Mouse (Mus musculus): ENCODE data around the gene Il27. TPM values are rescaled to one million over a fixed set of nuclear protein-coding genes. Genes with fewer than 3 reads are reported as not detected.

Gene Il27
- polyA plus RNA-seq, 1 experiment from 2014 or later = not detected

GRCm38 (mm10) chr7:126625369-126625768 lies 30.6 kb upstream of the Il27 start:
- Histone ChIP-seq H3K4me3 (no peak overlapping the region), H3K27ac (no peak overlapping the region; the same call in 1 of the 2 replicates), H3K36me3 (no peaks in the 10 kb centered on the region), H3K4me1 (peaks cover 8% of the 10 kb centered on the region; the same call in 1 of the 2 replicates), H3K27me3 (ENCODE audit: insufficient read depth, poor library complexity, severe bottlenecking) (0 out of 2 replicates have a peak, but pooled peaks cover 7% of the 10 kb centered on the region), H3K9me3 (no peaks in the 10 kb centered on the region)
- 50% methylated on average over 6 of the region's 6 CpGs for WGBS
- no peak for DNase-seq (ENCODE audit: low spot score)

- peaks cover 8% of the 10 kb centered on the region; the same call in 1 of the 2 replicates for H3K4me1 ChIP-seq
- no peak overlapping the region for H3K4me3 ChIP-seq
- no peaks in the 10 kb centered on the region for H3K9me3 ChIP-seq
- DNase-seq (ENCODE audit: low spot score) = no peak
- H3K27ac ChIP-seq = no peak overlapping the region
- 0 out of 2 replicates have a peak, but pooled peaks cover 7% of the 10 kb centered on the region for H3K27me3 ChIP-seq (ENCODE audit: insufficient read depth, poor library complexity, severe bottlenecking)
- no peaks in the 10 kb centered on the region for H3K36me3 ChIP-seq
- whole genome bisulfite sequencing = 52% methylated on average over 16 of the region's 16 CpGs
These were observed 30.0 kb upstream of the Il27 start for GRCm38 (mm10) chr7:126624774-126625173.

- DNase-seq (ENCODE audit: low spot score) = no peak
These were observed 28.6 kb upstream of the Il27 start for GRCm38 (mm10) chr7:126623381-126623780.

GRCm38 (mm10) chr7:126621452-126622359 lies 27.0 kb upstream of the Il27 start:
- H3K27me3 ChIP-seq (ENCODE audit: insufficient read depth, poor library complexity, severe bottlenecking) = 0 out of 2 replicates have a peak, but pooled peaks cover 7% of the 10 kb centered on the region
- 74% methylated on average over 9 of the region's 9 CpGs for WGBS
- peaks cover 5% of the 10 kb centered on the region; the same call in 1 of the 2 replicates for H3K4me1 ChIP-seq
- no peaks in the 10 kb centered on the region for H3K9me3 ChIP-seq
- no peak for DNase-seq (ENCODE audit: low spot score)
- H3K27ac ChIP-seq = no peak overlapping the region
- H3K36me3 ChIP-seq = no peaks in the 10 kb centered on the region
- H3K4me3 ChIP-seq = no peak overlapping the region

More at GRCm38 (mm10) chr7:126623381-126623780, 28.6 kb upstream of the Il27 start:
- 0 out of 2 replicates have a peak, but pooled peaks cover 7% of the 10 kb centered on the region for H3K27me3 ChIP-seq (ENCODE audit: insufficient read depth, poor library complexity, severe bottlenecking)
- no peak overlapping the region for H3K4me3 ChIP-seq
- H3K4me1 ChIP-seq = peaks cover 8% of the 10 kb centered on the region; the same call in 1 of the 2 replicates
- H3K27ac ChIP-seq = no peak overlapping the region
- WGBS = 67% methylated on average over 1 of the region's 1 CpGs
- H3K36me3 ChIP-seq = no peaks in the 10 kb centered on the region
- no peaks in the 10 kb centered on the region for H3K9me3 ChIP-seq

GRCm38 (mm10) chr7:126619559-126620275 lies 25.0 kb upstream of the Il27 start:
- Histone ChIP-seq H3K27ac (no peak overlapping the region), H3K4me1 (no peaks in the 10 kb centered on the region), H3K27me3 (ENCODE audit: insufficient read depth, poor library complexity, severe bottlenecking) (0 out of 2 replicates have a peak, but pooled peaks cover 2% of the 10 kb centered on the region), H3K9me3 (no peaks in the 10 kb centered on the region), H3K36me3 (no peaks in the 10 kb centered on the region), H3K4me3 (no peak overlapping the region)
- DNase-seq (ENCODE audit: low spot score) = no peak
- WGBS = 82% methylated on average over 10 of the region's 10 CpGs

GRCm38 (mm10) chr7:126616707-126617106 lies 22.0 kb upstream of the Il27 start:
- no peak for DNase-seq (ENCODE audit: low spot score)
- H3K9me3 ChIP-seq = no peaks in the 10 kb centered on the region
- no peak overlapping the region for H3K4me3 ChIP-seq
- no peaks in the 10 kb centered on the region for H3K27me3 ChIP-seq (ENCODE audit: insufficient read depth, poor library complexity, severe bottlenecking)
- H3K27ac ChIP-seq = no peak overlapping the region
- WGBS = 65% methylated on average over 3 of the region's 3 CpGs
- no peaks in the 10 kb centered on the region for H3K4me1 ChIP-seq
- no peaks in the 10 kb centered on the region for H3K36me3 ChIP-seq

- no peak overlapping the region for H3K27ac ChIP-seq
- no peak overlapping the region for H3K4me3 ChIP-seq
- H3K4me1 ChIP-seq = no peaks in the 10 kb centered on the region
- H3K9me3 ChIP-seq = no peaks in the 10 kb centered on the region
- DNase-seq (ENCODE audit: low spot score) = no peak
- H3K27me3 ChIP-seq (ENCODE audit: insufficient read depth, poor library complexity, severe bottlenecking) = no peaks in the 10 kb centered on the region
- H3K36me3 ChIP-seq = no peaks in the 10 kb centered on the region
- 66% methylated on average over 3 of the region's 3 CpGs for WGBS
These were observed 18.0 kb upstream of the Il27 start for GRCm38 (mm10) chr7:126612736-126613135.

- WGBS = 82% methylated on average over 5 of the region's 5 CpGs
- H3K4me1 ChIP-seq = no peaks in the 10 kb centered on the region
- DNase-seq (ENCODE audit: low spot score) = no peak
These were observed 13.1 kb upstream of the Il27 start for GRCm38 (mm10) chr7:126607796-126608195.

GRCm38 (mm10) chr7:126607064-126607463 lies 12.3 kb upstream of the Il27 start:
- Histone ChIP-seq H3K27me3 (ENCODE audit: insufficient read depth, poor library complexity, severe bottlenecking) (0 out of 2 replicates have a peak, but pooled peaks cover 3% of the 10 kb centered on the region), H3K27ac (no peak overlapping the region), H3K4me3 (no peak overlapping the region), H3K36me3 (no peaks in the 10 kb centered on the region), H3K4me1 (no peaks in the 10 kb centered on the region), H3K9me3 (no peaks in the 10 kb centered on the region)
- DNase-seq (ENCODE audit: low spot score) = no peak
- WGBS = 66% methylated on average over 3 of the region's 3 CpGs

More at GRCm38 (mm10) chr7:126607796-126608195, 13.1 kb upstream of the Il27 start:
- Histone ChIP-seq H3K4me3 (no peak overlapping the region), H3K36me3 (no peaks in the 10 kb centered on the region), H3K9me3 (no peaks in the 10 kb centered on the region), H3K27me3 (ENCODE audit: insufficient read depth, poor library complexity, severe bottlenecking) (0 out of 2 replicates have a peak, but pooled peaks cover 3% of the 10 kb centered on the region), H3K27ac (no peak overlapping the region)

GRCm38 (mm10) chr7:126606611-126607010 lies 11.9 kb upstream of the Il27 start:
- Histone ChIP-seq H3K4me1 (no peaks in the 10 kb centered on the region), H3K27ac (no peak overlapping the region), H3K36me3 (no peaks in the 10 kb centered on the region), H3K27me3 (ENCODE audit: insufficient read depth, poor library complexity, severe bottlenecking) (0 out of 2 replicates have a peak, but pooled peaks cover 3% of the 10 kb centered on the region), H3K9me3 (no peaks in the 10 kb centered on the region), H3K4me3 (no peak overlapping the region)
- WGBS = 83% methylated on average over 5 of the region's 5 CpGs
- no peak for DNase-seq (ENCODE audit: low spot score)

- Histone ChIP-seq H3K9me3 (no peaks in the 10 kb centered on the region), H3K4me3 (no peak overlapping the region), H3K4me1 (no peaks in the 10 kb centered on the region), H3K27me3 (ENCODE audit: insufficient read depth, poor library complexity, severe bottlenecking) (0 out of 2 replicates have a peak, but pooled peaks cover 3% of the 10 kb centered on the region), H3K36me3 (no peaks in the 10 kb centered on the region), H3K27ac (no peak overlapping the region)
- DNase-seq (ENCODE audit: low spot score) = no peak
- WGBS = 78% methylated on average over 3 of the region's 3 CpGs
These were observed 7.9 kb upstream of the Il27 start for GRCm38 (mm10) chr7:126602650-126603049.

GRCm38 (mm10) chr7:126601896-126602295 lies 7.2 kb upstream of the Il27 start:
- Histone ChIP-seq H3K27ac (no peak overlapping the region), H3K36me3 (no peaks in the 10 kb centered on the region), H3K4me1 (no peaks in the 10 kb centered on the region), H3K9me3 (no peaks in the 10 kb centered on the region), H3K27me3 (ENCODE audit: insufficient read depth, poor library complexity, severe bottlenecking) (0 out of 2 replicates have a peak, but pooled peaks cover 3% of the 10 kb centered on the region), H3K4me3 (no peak overlapping the region)
- no peak for DNase-seq (ENCODE audit: low spot score)
- WGBS = 43% methylated on average over 5 of the region's 5 CpGs

All from heart, embryonic 10.5 days (tissue).